Mouse (Mus musculus): ENCODE data around the gene Opcml. TPM values are rescaled to one million over a fixed set of nuclear protein-coding genes. Genes with fewer than 3 reads are reported as not detected.

The Opcml gene
- polyA plus RNA-seq, 1 experiment from 2014 or later, result 13.5 TPM

DNA sequence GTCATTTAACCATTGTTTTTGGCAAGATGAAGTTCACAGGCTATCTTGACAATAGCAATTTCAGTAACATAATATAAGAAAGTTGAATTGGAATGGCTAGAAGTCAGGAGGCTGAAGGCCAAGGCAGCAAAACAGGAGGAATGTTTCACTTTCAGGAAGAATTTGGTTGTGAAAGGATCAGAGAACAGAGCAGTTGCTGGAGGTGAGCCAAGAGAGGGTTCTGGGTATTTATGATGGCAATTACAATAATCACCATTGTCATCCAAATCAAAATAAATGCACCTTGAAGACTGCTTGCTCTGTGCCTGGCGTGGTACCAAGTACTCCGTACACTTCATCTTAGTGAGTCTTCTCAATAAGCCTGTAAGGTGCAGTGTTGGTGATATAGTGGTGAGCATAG is 483.2 kb downstream of the Opcml start:
- H3K4me1 ChIP-seq (replicated peaks), result no peaks in the 10 kb centered on the region
- H3K27me3 ChIP-seq, result no peaks in the 10 kb centered on the region
- no peak overlapping the region for H3K4me2 ChIP-seq
- H3K9me3 ChIP-seq, result peaks cover 4% of the 10 kb centered on the region; the same call in 1 of the 2 replicates
- 68% methylated on average over 2 of the region's 2 CpGs for WGBS
- no peak overlapping the region for H3K27ac ChIP-seq (replicated peaks)
- no peak overlapping the region for H3K9ac ChIP-seq
- ATAC-seq (ENCODE audit: low read depth), result no peak
- no peaks in the 10 kb centered on the region for H3K36me3 ChIP-seq
- no peak overlapping the region for H3K4me3 ChIP-seq

DNA sequence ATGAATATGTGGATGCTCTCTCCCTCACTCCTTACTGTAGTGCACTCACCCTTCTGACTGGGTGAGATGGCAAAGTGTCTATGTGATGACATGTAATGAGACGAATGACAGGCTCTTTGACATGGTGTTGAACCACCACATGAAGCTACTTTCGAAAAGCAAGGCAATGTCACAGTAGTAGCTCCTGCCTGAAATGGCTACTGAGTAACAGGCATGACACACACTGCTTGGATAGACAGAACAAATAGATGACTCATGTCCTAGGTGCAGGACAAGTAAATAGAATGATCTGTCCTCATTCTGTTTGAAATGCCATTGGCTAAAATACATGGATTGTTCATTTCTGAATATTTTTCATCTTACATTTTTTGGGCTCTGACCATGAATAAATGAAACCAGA is 488.0 kb downstream of the Opcml start:
- ATAC-seq (ENCODE audit: low read depth), result no peak
- no peak overlapping the region for H3K27ac ChIP-seq (replicated peaks)
- H3K27me3 ChIP-seq, result no peaks in the 10 kb centered on the region
- no peak overlapping the region for H3K4me2 ChIP-seq
- no peak overlapping the region for H3K9ac ChIP-seq
- H3K4me3 ChIP-seq, result no peak overlapping the region
- H3K4me1 ChIP-seq (replicated peaks), result peaks cover 10% of the 10 kb centered on the region; the same call in 1 of the 2 replicates
- H3K36me3 ChIP-seq, result no peaks in the 10 kb centered on the region
- WGBS, result 92% methylated on average over 2 of the region's 2 CpGs
- no peaks in the 10 kb centered on the region for H3K9me3 ChIP-seq

DNA sequence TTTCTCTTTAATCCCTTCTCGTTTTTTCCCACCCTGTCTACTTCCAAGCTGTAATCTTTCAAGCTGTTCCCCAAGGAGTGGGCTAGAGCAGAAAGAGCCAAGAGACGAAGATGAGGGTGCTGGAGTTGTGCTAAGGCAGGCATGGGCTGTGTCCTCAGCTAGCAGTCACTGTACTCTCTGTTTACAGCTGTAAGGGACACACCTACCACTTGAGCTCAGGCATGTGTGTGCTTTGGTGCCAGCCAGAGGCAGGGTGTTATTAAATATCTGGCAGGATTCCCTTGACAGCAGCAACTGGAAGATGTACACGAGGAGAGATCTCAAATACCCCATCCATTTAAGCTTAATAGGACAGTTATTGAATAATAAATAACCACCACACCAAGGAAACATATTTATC is 490.4 kb downstream of the Opcml start:
- H3K36me3 ChIP-seq, result no peaks in the 10 kb centered on the region
- H3K4me1 ChIP-seq (replicated peaks), result peaks cover 10% of the 10 kb centered on the region; the same call in 1 of the 2 replicates
- H3K27ac ChIP-seq (replicated peaks), result no peak overlapping the region
- WGBS, result 42% methylated on average over 3 of the region's 3 CpGs
- H3K4me2 ChIP-seq, result no peak overlapping the region
- no peak for ATAC-seq (ENCODE audit: low read depth)
- no peak overlapping the region for H3K9ac ChIP-seq
- no peak overlapping the region for H3K4me3 ChIP-seq
- no peaks in the 10 kb centered on the region for H3K9me3 ChIP-seq
- no peaks in the 10 kb centered on the region for H3K27me3 ChIP-seq

DNA sequence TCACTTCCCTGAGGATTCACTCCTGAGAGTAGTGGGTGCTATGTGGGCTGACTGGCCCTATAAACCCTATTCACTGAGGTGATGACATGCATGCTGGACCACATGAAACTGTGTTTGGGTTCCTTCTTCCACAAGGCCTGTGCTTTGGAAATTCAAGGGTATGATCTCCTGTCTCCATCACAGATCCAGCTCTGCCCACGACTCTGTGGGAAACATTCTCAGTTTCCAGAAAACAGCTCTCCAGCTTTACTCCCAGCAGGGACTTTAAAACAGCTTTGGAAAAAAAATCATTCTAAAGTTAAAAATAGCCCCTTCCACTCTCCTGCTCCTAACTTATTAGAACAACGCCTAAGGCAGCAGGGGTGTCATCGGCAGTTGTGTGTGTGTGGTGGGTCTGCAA is 491.0 kb downstream of the Opcml start:
- no peaks in the 10 kb centered on the region for H3K27me3 ChIP-seq
- no peak overlapping the region for H3K9ac ChIP-seq
- H3K4me1 ChIP-seq (replicated peaks), result peaks cover 10% of the 10 kb centered on the region; the same call in 1 of the 2 replicates
- no peak overlapping the region for H3K4me2 ChIP-seq
- H3K27ac ChIP-seq (replicated peaks), result no peak overlapping the region
- no peak for ATAC-seq (ENCODE audit: low read depth)
- 67% methylated on average over 3 of the region's 3 CpGs for WGBS
- H3K36me3 ChIP-seq, result no peaks in the 10 kb centered on the region
- H3K4me3 ChIP-seq, result no peak overlapping the region
- no peaks in the 10 kb centered on the region for H3K9me3 ChIP-seq

DNA sequence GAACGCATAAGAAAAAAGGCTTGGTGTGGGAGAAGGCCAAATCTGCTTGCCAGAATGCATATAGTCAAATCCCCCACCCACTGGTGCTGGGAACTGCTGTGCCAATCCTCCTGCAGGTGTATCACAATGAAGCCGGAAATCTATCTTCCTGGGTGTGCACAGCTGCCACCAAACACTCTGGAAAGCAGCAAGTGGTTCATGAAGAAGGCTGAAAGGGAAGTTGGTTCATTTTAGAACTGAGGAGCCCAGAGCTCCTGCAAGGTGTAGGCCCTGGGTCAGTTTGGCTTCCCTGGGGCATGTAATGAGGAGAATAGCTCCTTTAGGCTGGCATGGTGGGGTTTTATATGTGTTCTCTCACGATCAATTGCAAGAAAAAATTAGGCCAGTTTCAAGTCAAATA is 494.4 kb downstream of the Opcml start:
- Histone ChIP-seq H3K4me1 (replicated peaks) (peaks cover 10% of the 10 kb centered on the region; the same call in 1 of the 2 replicates), H3K9ac (no peak overlapping the region), H3K27me3 (no peaks in the 10 kb centered on the region), H3K9me3 (no peaks in the 10 kb centered on the region), H3K27ac (replicated peaks) (no peak overlapping the region), H3K4me2 (no peak overlapping the region), H3K4me3 (no peak overlapping the region), H3K36me3 (no peaks in the 10 kb centered on the region)
- ATAC-seq (ENCODE audit: low read depth), result no peak
- 87% methylated on average over 3 of the region's 3 CpGs for WGBS

DNA sequence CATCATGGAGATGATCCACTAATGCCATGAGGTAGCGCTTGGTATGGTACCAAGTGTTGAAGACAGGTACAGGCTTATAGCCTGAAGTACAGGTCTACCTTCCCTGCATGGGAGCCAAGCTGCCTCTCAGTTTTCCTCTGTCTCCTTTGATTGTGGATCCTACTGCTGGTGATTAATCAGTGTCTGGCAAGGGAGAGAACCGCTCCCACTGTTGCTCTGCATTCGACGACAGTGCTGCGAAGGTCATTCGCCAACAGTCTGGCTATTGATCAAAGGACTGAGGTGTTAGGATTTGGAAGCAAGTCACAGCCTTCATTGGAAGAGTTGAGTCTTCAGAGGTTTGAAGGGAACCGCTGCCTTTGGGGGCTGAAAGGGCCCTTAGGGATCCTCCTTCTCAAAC is 495.8 kb downstream of the Opcml start:
- no peaks in the 10 kb centered on the region for H3K36me3 ChIP-seq
- no peak overlapping the region for H3K9ac ChIP-seq
- no peak for ATAC-seq (ENCODE audit: low read depth)
- no peaks in the 10 kb centered on the region for H3K27me3 ChIP-seq
- H3K9me3 ChIP-seq, result no peaks in the 10 kb centered on the region
- H3K4me3 ChIP-seq, result no peak overlapping the region
- H3K4me2 ChIP-seq, result no peak overlapping the region
- 80% methylated on average over 7 of the region's 7 CpGs for WGBS
- H3K4me1 ChIP-seq (replicated peaks), result peaks cover 4% of the 10 kb centered on the region; the same call in 1 of the 2 replicates
- H3K27ac ChIP-seq (replicated peaks), result no peak overlapping the region

DNA sequence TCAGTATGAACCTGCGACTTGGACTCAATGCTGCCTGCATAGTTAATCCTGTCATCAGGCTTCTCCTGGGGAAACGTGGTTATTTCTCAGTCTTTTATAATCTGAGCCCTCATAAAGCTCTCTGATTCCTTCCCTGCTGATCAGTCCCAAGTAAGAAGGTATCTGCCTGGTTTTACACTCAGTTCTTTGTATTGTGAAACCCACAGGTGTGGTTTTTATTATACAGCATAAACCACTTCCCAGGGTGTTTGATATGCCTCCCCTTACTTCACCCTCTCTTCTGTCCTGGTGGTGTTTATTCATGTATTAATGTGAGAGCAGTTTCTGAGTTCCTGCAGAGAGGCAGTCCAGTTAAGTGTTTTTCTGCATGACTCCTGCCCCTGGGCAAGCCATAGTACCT is 496.9 kb downstream of the Opcml start:
- H3K36me3 ChIP-seq, result no peaks in the 10 kb centered on the region
- H3K9me3 ChIP-seq, result no peaks in the 10 kb centered on the region
- 62% methylated on average over 2 of the region's 2 CpGs for WGBS
- no peak overlapping the region for H3K27ac ChIP-seq (replicated peaks)
- no peak overlapping the region for H3K9ac ChIP-seq
- H3K4me2 ChIP-seq, result no peak overlapping the region
- no peak overlapping the region for H3K4me3 ChIP-seq
- H3K4me1 ChIP-seq (replicated peaks), result no peaks in the 10 kb centered on the region
- H3K27me3 ChIP-seq, result no peaks in the 10 kb centered on the region
- no peak for ATAC-seq (ENCODE audit: low read depth)

DNA sequence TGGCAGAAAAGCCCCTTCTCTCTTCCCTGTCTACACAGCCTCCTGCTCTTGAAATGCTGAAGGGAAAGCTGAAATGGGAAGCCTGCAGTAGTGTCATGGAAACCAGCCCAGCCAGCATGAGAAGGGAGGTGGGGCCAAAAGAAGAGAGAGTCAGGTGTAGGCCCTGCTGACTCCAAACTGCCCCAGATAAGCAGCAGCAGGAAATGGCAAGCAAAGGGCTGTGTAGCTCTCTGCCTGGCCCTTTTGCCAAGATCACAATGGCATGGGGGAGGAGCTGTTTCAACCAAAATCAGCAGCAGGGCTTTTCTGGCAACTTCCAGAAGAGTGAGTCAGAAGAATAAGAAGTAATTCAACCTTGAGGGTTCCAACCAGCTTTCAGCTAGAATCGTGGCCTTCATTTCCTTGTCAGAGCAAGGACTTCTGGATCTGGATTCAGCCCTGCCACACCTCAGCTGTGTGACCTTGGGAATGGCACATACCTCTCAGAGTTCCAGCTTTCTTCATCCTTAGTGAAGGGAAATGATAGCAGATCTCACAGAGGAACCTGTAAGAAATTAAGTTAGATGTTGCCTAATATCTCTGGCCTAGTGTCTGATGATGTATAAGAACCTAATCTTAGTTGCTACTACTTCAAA is 499.2 kb downstream of the Opcml start:
- WGBS, result 61% methylated on average over 1 of the region's 1 CpGs
- Histone ChIP-seq H3K9me3 (0 out of 2 replicates have a peak, but pooled peaks cover 7% of the 10 kb centered on the region), H3K36me3 (no peaks in the 10 kb centered on the region), H3K27me3 (no peaks in the 10 kb centered on the region), H3K4me3 (no peak overlapping the region), H3K4me1 (replicated peaks) (no peaks in the 10 kb centered on the region), H3K4me2 (no peak overlapping the region), H3K27ac (replicated peaks) (no peak overlapping the region), H3K9ac (no peak overlapping the region)
- ATAC-seq (ENCODE audit: low read depth), result no peak

DNA sequence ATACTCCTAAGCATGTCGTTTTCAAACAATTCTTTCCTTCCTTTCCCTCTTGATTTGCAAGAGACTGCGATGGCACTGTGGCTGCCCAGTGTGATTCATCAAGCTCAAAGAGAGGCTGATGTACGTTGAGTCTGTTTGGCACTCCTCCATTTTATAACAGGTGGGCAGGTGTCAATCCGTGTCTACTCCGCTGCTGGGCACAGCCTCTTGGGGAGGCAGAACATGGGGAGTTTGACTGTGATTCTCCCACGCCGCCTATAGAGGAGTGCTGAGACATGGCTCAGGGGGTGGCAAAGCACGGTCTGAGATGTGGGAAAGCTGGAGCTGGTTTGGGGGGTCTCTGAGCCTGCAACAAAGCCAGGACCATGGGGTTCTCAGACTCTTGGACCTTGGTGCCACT is 513.1 kb downstream of the Opcml start:
- Histone ChIP-seq H3K27me3 (no peaks in the 10 kb centered on the region), H3K9me3 (no peaks in the 10 kb centered on the region), H3K4me1 (replicated peaks) (peaks cover 5% of the 10 kb centered on the region), H3K4me3 (no peak overlapping the region), H3K4me2 (no peak overlapping the region), H3K27ac (replicated peaks) (no peak overlapping the region), H3K36me3 (no peaks in the 10 kb centered on the region), H3K9ac (no peak overlapping the region)
- 77% methylated on average over 8 of the region's 8 CpGs for WGBS
- ATAC-seq (ENCODE audit: low read depth), result no peak

DNA sequence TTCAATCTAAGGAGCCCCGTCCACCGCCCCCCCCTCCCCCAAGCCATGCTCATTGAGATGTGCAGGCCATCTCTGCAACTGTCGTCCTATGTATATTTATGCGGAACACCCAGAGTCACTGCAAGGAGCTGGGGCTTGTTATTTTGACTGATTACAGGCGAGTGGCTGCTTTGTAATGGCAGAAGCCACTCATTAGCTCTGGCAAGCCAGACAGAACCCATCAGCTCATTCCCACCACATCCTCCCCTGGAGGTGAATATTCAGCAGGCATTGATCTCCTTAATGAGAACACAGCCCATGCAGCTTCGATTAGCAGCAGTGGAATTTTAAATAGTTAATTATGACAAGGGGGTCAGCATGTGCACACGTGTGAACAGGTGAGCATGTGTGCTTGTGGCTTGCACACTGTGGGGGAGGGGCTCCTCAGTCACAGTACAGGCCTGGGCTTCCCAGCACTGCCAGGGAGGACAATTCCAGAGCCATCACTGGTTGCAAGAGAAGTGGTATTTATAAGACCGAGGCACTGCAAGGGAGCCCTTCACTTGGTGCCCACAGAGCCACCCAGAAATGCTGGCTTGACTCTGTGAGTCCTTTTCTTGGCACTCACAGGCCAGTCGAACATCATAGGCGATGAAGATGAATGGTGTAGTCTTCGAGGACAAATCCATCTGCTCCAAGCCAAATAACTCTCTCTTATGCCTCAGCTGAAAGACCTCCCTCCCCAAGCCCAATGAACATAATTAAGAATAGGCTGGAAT is 516.0 kb downstream of the Opcml start:
- peak; percentile 61; the same call in 1 of the 2 replicates for ATAC-seq (ENCODE audit: low read depth)
- 60% methylated on average over 11 of the region's 11 CpGs for WGBS
- no peaks in the 10 kb centered on the region for H3K9me3 ChIP-seq
- H3K4me1 ChIP-seq (replicated peaks), result peaks cover 5% of the 10 kb centered on the region
- no peaks in the 10 kb centered on the region for H3K27me3 ChIP-seq
- no peaks in the 10 kb centered on the region for H3K36me3 ChIP-seq
- H3K4me3 ChIP-seq, result no peak overlapping the region
- H3K4me2 ChIP-seq, result no peak overlapping the region
- H3K27ac ChIP-seq (replicated peaks), result no peak overlapping the region
- no peak overlapping the region for H3K9ac ChIP-seq

DNA sequence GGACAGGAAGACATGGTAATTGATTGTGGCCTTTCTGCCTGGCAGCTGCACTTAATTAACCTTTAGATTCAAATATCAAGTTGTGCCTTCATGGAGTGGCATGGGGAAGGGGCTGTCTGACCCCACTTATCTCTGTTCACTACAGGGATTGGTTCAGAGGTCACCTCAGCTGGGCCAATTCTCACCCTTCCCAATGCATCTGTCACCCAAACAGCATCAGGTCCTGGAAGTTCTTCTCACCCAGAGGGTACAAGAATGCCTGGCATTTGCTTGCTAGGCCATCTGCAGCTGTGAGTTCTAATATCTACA is 516.5 kb downstream of the Opcml start:
- Histone ChIP-seq H3K9me3 (no peaks in the 10 kb centered on the region), H3K27me3 (no peaks in the 10 kb centered on the region), H3K36me3 (no peaks in the 10 kb centered on the region), H3K9ac (no peak overlapping the region), H3K4me2 (no peak overlapping the region), H3K4me1 (replicated peaks) (peaks cover 5% of the 10 kb centered on the region), H3K27ac (replicated peaks) (no peak overlapping the region), H3K4me3 (no peak overlapping the region)
- no peak for ATAC-seq (ENCODE audit: low read depth)

DNA sequence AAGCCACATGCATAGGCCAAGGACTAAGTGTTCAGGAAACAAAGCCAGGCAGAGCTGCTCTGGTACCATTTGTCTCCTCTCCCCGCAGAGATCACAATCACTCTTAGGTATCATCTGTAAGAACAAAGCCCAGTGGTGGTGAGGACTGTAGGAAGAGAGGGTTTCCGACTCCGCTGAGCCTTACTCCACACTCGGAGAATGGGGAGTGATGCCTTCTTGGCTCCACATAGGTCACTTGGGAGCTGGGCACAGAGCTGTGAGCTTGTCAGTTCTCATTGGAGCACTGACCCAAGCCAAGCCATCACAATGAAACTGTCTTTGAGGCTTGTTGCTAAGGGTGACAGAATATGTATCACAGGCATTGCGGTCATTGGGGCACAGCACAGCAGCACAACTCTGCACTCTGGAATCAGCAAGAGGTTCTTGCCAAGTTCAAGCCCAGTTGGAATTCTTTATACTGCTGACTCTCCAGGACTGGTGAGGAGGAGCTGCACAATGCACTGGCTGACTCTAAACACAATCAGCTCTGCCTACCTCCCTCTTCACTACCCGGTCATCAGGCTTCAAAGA is 517.0 kb downstream of the Opcml start:
- ATAC-seq (ENCODE audit: low read depth), result no peak
- H3K9me3 ChIP-seq, result no peaks in the 10 kb centered on the region
- H3K4me3 ChIP-seq, result no peak overlapping the region
- H3K4me1 ChIP-seq (replicated peaks), result peaks cover 5% of the 10 kb centered on the region
- no peak overlapping the region for H3K4me2 ChIP-seq
- WGBS, result 74% methylated on average over 6 of the region's 6 CpGs
- H3K36me3 ChIP-seq, result no peaks in the 10 kb centered on the region
- H3K27me3 ChIP-seq, result no peaks in the 10 kb centered on the region
- H3K9ac ChIP-seq, result no peak overlapping the region
- no peak overlapping the region for H3K27ac ChIP-seq (replicated peaks)

Data from neural tube, embryonic 13.5 days (tissue).